Mouse (Mus musculus) erythroblast, embryonic 14.5 days (primary cell): Measurements from ENCODE around the gene Tshz2.

Source experiments
- GATA1 ChIP-seq: IDR thresholded peaks from 2 replicates; pipeline ENCODE4 v1.6.1; 2012; ENCODE audit warnings: low read length, inconsistent platforms, mixed read lengths
- TAL1 ChIP-seq: IDR thresholded peaks from 3 replicates; pipeline ENCODE4 v1.6.1; 2012; ENCODE audit warnings: low read length, inconsistent platforms, mixed read lengths

DNA sequence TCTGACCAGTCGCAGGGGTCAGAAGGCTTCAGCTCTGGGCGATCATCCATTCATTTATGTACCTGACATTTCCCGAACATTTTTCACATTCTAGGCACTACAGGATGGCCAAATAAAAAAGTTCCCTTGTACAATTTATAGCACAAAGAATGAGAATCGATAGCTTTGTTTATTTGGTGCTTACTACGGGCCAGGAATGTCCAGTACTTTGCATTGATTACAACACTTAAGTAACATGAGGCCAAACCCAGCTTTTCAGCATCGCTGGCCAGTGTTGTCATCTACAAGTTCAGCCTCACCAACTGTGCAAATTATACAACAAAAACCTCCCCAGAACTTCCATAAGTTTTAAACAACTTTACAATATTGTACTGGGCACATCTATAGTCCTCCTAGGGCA, 315.3 kb downstream of the Tshz2 start:
- TF ChIP-seq TAL1 (no peak), GATA1 (no peak)
